Mouse (Mus musculus): ENCODE results near the gene Unc119.

Unc119 gene

DNA sequence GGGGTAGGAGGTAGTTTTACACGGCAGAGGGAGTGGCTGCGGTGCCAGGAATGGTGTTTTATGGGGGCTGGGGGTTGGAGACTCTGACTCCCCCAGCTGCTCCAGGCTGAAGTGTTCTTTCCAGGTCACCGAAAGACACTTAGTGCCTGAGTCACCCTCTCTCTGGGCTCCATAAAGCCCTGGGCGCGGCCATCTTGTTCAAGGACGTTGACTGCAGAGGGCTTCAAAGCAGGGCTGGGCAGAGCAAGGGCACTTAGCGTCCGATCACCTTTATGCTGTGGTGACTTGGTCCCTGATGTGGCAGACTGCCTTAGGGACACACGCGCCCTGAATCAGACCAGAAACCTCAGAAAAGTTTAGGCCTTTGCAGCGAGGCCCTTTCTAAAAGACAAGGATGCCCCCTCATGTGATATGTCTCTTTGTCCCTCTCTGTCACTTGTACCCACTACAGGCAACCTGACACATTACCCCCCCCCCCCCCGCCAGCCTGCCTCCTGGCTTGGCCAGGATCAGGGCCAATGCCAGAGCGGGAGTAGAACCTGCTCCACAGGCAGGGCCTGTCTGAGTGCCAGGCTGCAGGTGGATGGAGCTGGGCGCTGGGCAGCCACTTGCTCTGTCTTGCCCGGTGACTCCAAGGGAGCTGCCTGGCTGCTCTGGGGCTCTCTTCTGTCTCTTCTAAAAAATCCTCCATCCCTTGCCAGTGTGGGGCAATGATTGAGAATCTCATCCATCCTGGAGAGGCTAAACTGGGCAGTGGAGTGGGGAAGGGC, 24.4 kb downstream of the Unc119 start:
- DNase-seq (ENCODE audit: inconsistent age in 2 of 2, low spot score in 1 of 2): peak; percentile 73 to 76

GRCm38 (mm10) chr11:78370389-78370788, 27.1 kb downstream of the Unc119 start:
- DNase-seq (ENCODE audit: inconsistent age in 2 of 2, low spot score in 1 of 2): peak; percentile 46 to 72

DNA sequence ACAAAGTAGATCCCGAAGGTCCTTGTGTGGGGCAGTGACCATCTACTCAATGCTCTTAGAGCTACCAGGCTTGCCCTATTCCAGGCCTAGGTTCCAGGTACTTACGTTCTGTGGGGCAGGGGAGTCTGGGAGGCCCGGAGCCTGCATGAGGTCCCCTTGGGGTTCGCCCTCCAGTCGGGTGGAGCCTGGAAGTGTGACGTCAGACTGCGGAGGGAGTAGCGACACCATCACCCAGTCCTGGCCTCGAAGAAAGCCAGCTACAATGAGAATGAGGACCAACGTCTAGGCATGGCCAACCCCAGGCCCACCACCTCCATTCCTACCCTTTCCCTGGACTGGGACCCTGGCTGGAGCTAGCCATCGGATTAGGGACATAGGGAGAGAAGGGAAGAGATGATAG, 28.4 kb downstream of the Unc119 start:
- DNase-seq (ENCODE audit: inconsistent age in 2 of 2, low spot score in 1 of 2): peak in 1 of 2 experiments; percentile 52

DNA sequence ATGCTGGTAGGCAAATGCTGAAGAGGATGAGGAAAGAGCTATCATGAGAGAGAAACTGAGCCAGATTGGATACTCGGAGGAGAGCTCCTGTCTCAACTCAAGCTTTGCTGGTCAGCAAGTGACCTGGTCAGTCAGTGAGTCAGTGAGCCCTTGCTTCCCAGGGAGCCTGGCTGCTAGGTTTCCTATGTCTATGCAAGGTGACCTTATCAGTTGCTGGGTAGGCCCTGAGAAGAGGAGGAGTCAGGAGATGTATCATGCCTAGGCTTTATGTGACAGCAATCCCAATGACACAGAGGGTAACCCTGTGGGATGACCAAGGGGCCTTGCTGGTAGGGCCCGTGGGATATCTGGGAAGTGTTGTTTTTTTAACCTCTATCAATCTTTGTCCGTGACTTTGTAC, 28.9 kb downstream of the Unc119 start:
- peak; percentile 68 to 87 for DNase-seq (ENCODE audit: inconsistent age in 2 of 2, low spot score in 1 of 2)

GRCm38 (mm10) chr11:78372610-78373009, 29.3 kb downstream of the Unc119 start:
- DNase-seq (ENCODE audit: inconsistent age in 2 of 2, low spot score in 1 of 2): peak; percentile 91 to 94

- no peak for DNase-seq (ENCODE audit: inconsistent age in 2 of 2, low spot score in 1 of 2)
Measured at GRCm38 (mm10) chr11:78374147-78374546, 30.9 kb downstream of the Unc119 start.

DNA sequence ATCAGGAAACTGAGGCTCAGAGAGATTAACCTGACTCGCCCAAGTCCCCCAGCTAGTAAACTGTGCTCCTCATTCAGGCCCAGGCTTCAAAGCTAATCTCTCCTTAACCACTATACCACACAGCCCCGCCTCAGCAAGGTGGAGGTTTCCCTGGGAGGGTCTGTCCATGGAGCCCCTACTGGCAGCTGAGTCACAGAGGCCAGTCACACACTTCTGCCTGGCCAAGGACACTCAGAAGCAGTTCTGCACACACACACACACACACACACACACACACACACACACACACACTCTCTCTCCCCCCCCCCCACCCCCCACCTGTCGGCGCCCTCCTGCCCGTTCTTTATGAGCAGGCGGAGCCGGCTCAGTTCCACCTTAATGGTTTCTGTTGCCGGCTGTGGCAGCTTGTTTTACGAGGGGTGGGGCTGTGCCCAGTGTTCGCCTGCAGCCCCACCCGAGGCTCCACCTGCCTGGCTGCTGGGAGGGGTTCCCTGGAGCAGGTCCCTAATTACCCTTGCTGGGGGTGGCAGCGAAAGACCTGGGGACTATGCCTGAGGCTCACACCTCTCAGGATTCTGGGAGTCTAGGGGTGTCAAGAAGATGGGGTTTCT, 34.4 kb downstream of the Unc119 start:
- DNase-seq (ENCODE audit: inconsistent age in 2 of 2, low spot score in 1 of 2): no peak

- no peak for DNase-seq (ENCODE audit: inconsistent age in 2 of 2, low spot score in 1 of 2)
Measured at GRCm38 (mm10) chr11:78380351-78380750, 37.1 kb downstream of the Unc119 start.

DNA sequence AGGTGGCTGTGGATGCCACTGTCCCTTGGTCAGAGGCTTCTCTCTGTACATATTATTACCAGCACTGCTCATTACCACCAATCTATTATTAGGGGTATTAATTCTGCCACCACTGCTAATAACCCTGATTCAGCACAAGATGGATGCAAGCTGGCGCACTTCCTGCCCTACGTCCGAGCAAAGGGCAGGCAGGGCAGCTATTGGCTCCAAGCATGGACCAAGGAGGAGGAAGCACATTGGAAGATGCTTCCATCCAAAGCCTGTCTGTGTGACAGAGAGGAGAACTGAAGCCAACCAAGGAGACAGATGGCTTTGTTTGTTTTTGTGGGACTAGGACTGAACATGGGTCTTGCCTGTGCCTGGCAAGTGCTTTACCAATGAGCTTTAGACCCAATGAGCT, 37.7 kb downstream of the Unc119 start:
- no peak for DNase-seq (ENCODE audit: inconsistent age in 2 of 2, low spot score in 1 of 2)

GRCm38 (mm10) chr11:78382286-78382685, 39.0 kb downstream of the Unc119 start:
- DNase-seq (ENCODE audit: inconsistent age in 2 of 2, low spot score in 1 of 2): no peak

DNA sequence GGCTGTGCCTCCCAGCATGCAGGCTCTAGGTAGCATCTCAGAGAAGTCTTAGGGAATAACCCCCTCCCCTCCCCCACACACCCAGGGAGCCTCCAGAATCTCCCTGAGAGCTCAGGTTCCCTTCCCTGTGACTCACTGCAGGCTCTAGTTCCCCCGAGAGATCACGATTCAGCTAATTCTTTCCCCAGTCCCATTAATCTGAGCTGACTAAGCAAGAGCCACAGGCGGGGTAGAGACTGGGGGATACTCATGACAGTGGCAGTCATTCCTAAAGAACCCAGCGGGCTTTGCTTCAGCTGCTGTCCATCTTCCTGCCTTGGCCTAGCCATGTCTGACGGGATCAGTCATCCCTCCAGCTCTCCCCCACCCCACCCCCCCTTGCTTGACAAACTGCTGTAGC, 39.4 kb downstream of the Unc119 start:
- no peak for DNase-seq (ENCODE audit: inconsistent age in 2 of 2, low spot score in 1 of 2)

GRCm38 (mm10) chr11:78385776-78386175, 42.5 kb downstream of the Unc119 start:
- DNase-seq (ENCODE audit: inconsistent age in 2 of 2, low spot score in 1 of 2): no peak

DNA sequence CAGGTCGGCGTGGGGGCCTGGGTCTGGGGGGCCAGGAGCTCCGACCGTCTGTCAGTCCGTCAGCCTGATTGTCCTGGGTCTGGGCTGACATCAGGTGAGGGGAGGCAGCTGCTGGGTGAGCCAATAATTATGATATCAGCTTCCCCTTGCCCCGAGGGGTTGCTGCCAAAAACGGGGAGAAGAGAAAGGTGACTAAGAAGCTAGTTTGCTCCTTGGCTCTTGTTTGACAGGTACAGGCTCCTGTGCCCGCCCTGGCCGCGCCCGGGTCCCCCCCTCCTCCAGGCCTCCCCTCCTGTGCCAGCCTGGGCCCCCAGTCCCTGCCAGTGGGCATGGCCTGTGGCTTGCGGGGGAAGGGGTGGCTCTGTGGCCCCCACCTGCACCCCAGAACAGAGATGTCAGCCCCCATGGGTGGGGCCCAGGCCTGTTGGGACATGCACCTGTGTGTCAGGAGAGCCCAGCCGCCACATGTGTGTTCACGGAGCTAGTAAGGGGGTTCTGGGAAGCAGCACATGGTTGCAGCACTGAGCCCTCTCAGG, 43.3 kb downstream of the Unc119 start, which contains the start of gene Foxn1:
Gene Foxn1, minus strand, starts transcription at position 51 of the 536 bp plus-strand sequence.
- DNase-seq (ENCODE audit: inconsistent age in 2 of 2, low spot score in 1 of 2): no peak

DNA sequence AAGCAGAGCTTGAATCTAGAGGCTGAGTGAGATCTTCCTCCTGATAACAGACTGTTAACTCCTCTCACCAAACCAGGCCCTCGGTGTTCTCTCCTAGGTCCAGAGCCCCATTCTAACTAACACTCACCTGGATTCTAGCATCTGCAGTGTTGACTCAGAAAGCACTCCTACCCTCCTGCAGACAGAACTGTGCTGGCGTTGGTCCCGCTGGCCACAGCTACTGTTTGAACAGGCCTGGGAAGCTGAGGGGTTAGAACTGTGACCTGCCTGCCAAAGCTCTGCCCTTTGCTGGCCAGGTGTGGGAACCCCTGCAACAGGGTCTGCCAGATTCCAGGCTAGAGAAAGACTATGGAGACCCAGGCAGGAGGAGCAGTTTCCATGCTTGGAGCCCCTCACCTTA, 49.4 kb downstream of the Unc119 start:
- DNase-seq (ENCODE audit: inconsistent age in 2 of 2, low spot score in 1 of 2): no peak

DNA sequence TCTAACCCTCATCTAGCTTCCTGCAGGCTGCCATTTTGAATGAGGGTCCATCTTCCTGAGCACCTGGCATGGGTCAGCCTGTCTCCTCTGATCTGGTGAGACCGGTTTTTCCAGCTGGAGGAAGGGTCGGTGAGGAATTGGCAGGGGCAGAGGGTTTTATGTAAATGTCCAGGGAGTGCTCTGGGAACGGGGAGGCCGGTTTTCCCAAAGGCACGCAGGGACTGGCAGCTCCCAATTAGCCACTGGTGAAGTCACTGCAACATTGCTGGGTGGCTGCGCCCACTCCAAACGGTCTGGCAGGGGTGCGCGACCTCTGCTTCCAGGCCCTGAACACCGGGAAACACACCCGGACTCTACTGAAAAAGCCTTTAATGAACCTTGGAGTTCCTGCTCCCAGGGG, 53.7 kb downstream of the Unc119 start:
- no peak for DNase-seq (ENCODE audit: inconsistent age in 2 of 2, low spot score in 1 of 2)

- peak; percentile 78 to 92 for DNase-seq (ENCODE audit: inconsistent age in 2 of 2, low spot score in 1 of 2)
Measured at GRCm38 (mm10) chr11:78397397-78397796, 54.1 kb downstream of the Unc119 start.

DNA sequence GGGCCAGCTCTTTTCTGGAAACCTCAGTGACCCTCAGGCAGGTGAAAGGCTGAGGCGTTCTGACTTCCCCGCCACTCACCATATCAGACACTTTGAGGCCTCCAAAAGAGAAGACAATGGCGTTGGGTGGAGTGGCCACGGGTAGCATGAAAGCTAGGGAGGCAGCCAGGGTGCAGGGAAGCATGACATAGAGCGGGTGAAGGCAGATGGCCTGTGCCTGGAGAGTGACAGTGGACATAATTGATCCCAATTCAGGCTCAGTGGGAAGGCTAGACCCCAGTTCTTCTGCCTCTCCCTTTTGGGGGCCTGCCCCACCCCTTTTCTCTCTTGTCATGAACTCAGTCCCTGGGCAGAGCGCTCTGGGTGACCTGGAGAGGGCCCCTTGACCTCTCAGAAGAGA, 54.9 kb downstream of the Unc119 start:
- DNase-seq (ENCODE audit: inconsistent age in 2 of 2, low spot score in 1 of 2): no peak

Measured in adrenal gland, adult (tissue).